Mouse (Mus musculus) adrenal gland, adult 8-10 months (tissue): ENCODE results near the gene Speg. TPM values are rescaled to one million over a fixed set of nuclear protein-coding genes. Genes with fewer than 3 reads are reported as not detected.

ENCODE experiments used
- DNase-seq: peaks from one replicate; pipeline ENCODE4 v3.0.0; 2022
- total RNA-seq, 4 experiments: library from RNA; stranded (reverse); gene quantifications; 2 replicates each; pipeline ENCODE4 v1.2.4; 2022

The Speg gene
- total RNA-seq, 4 experiments from 2014 or later, result 13.7 to 32.9 (median 22.2) TPM

DNA sequence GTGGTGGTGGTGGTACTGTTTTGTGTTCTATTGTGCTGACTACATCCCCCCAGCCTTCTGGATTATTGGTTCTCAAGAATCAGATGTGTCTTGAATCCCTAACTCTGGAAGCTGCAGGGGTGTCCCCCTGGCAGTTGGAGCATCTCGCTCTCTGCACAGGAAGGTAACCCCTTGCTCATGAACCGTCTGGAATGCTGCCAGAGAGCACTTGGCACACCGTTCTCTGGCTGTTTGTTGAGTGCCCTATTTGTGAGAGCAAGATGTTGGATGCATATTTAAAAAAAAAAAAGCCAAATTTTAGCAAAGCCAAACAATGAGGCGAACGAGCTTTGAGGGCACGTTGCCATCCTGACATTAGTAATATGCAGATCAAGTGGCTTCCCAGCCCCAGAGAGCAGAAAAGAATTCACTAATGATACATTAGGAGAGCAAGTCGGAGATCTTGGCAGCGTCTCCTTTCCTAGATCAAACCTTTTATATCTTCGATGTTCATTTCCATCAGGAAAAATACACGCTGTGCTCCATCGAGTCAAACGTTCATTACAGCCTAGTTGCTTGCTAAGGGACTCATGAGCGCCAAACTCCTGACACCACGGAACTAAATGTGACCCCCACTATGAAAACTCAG is 9.5 kb upstream of the Speg start:
- DNase-seq, result no peak

DNA sequence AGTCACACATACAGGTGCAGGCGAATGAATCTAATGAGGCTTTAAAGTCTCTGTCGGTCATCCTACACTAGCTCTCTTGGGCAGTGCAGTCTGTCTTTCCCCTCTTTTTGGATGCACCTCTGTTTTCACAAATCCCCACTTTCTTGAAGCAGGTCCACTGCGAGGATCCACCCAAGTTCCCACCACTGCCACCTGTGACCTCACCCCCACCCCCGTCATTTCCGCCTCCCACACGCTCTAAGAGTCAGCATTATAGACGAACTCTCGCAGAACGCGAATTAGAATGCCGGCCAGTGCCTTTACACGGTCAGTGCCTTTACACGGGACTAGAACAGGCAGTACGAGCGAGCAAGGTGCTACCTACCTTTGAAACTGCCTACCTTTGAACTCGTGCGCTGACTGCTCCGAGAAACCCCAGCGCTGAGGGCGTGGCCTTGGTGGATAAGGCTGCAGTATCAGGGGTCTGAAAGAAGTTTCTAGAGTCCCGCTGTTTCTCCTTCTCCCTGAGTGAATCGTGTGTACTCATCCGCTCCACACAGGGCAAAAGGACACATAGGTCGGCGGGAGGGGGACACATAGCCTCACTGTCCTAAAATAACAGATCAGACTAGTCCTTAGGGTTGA is 5.6 kb upstream of the Speg start:
- DNase-seq, result no peak

GRCm38 (mm10) chr1:75369984-75370660 is 5.0 kb upstream of the Speg start:
- peak; percentile 47 for DNase-seq

DNA sequence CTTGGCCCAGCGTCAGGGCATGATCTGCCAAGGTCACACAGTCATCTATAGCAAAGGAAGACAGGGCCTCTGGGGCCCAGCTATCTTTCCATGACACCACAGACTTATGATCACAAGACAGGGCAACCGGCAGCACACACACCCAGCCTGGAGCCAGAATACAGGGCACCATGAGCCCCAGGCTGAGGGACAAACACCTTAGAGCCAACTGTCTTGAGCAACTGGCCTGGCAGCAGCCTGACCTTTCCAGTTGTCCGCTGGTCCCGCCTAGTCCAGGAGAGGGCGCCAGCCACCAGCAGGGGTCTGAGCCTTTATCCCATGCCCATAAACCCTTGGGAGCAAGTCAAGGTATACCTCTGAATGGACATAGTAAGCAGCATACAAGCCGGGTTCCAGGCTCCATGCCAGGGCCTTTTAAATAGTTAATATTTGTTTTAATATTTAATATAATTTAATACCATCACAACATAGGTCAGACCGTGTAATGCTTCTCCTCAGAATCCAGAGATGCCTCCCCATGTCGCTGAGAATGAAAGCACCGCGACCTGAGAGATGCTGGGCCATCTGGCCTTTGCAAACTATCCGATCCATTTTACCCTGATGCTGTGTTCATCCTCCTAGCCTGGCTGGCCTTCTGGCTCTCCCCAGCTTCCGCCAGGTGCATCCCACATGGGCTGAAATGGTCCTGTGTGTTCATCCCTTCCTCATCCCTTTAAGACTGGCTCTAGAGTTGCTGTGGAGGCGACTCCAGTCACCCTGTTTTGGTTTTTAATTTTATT is 3.6 kb upstream of the Speg start:
- DNase-seq, result peak; percentile 51

DNA sequence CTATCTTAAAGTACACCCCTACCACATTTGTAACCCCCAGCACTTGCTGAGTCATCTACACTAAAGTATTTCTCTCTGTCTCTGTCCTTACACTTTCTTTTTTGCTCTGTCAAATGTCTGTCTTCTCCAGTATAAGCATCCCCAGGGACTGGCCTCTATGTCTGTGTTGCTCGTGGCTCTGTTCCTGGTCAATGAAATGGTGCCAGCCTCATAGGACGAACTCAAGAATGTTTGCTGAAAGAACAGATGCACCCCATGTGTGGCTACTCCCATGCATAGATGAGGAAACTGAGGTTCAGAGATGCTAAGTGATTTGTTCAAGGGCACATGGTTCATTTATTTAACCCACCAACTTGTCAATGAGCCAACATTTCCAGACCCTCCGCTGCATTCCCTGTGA is 2.6 kb upstream of the Speg start:
- DNase-seq, result no peak

DNA sequence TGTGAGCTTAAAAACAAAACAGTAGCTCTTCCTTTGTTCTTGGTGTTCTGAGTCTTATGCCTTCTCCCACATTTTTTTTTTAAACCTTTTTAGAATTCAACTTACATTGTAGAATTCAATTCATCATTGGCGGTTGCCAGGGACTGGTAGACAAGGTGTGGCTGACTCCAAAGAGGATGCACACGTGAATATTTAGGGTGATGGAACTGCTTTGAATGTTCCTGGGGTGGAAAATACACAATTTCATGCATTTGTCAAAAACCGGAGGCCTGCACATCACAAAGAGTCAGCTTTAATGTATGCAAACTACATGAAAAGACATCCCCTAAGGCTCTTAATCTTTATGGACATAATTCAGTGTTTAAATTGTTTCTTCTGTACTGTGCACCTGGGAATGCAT is 1.8 kb upstream of the Speg start:
- no peak for DNase-seq

DNA sequence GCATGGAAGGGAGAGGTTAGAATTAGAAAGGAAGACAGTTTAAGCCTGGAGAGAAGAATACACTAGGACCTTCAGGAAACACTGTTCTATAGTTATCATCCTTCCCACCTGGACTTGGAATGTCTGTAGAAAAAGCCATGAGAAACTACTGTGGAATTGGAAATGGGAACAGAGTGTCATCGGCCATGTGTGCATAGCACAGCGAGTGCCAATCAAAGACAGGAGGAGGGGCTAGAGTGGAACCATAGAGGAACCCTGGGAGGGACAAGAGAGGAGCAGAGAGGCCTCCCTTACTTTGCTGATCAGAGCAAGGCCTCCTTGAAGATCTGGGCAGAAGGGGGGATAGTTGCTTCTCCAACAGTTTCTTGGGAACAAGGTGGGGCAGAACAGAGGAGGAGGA is 4.1 kb downstream of the Speg start:
- DNase-seq, result no peak

DNA sequence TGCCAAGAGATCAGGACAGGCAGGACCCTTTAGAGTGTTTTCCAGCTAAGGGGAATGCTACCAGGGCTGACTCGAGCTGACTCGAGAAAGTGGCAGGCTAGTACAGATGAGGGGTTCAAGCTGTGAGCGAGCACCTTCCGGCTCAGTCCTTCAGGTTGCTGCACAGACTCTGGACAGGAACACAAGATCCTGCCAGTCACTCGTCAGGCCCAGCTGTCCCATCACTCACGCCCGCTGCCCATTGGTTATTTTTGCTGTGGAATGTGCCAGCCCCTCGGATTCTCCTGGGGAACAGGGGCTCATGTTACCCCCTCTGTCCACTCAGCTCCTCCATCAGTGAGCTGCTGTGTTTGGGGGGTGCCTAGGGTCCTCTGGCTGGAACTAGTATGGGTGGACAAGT is 4.8 kb downstream of the Speg start:
- no peak for DNase-seq

- DNase-seq, result no peak
These were observed 5.9 kb downstream of the Speg start for GRCm38 (mm10) chr1:75380951-75381350.

DNA sequence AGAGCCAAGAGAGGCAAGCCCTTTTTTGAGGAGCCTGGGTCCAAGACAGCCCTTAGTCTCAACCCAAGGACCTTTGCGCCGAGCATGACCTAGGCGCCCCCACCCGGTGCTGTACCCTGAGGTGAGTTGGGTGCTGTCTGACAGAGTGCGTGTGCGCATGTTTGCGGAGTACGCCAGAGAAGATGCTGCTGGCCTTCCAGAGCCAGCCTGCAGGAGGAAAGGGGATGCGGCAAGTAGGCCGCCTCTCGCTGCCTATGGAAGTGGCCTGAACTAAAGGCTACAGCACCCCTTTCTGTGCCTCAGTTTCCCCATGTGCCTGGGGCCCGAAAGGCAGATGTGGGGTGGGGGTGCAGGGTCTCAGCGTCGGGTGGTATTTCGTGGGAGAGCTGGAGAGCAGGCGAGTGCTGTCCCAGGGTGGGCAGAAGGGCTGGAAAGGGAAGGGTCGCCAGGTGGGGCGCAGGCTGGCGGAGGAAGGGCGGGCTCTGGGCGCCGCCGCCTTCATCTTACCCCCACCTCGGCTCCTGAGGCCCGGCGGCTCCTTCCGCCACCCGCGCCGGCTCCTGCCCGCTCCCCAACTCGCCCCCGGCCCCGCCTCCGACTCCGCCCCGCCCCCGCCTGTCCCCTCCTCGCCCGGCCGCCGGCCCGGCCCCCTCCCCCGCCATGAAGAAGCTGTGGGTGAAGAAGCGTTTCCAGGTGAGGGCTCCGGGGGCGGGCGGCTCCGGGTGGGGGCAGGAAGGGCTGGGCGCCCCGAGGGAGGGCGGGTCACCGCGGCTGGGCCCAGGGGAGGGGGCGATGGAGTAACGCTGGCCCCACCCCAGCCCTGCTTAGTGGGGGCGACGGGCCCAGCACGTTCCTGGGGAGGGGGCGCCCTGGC is 6.6 kb downstream of the Speg start:
- DNase-seq, result no peak

GRCm38 (mm10) chr1:75382356-75383071 is 7.4 kb downstream of the Speg start:
- no peak for DNase-seq

DNA sequence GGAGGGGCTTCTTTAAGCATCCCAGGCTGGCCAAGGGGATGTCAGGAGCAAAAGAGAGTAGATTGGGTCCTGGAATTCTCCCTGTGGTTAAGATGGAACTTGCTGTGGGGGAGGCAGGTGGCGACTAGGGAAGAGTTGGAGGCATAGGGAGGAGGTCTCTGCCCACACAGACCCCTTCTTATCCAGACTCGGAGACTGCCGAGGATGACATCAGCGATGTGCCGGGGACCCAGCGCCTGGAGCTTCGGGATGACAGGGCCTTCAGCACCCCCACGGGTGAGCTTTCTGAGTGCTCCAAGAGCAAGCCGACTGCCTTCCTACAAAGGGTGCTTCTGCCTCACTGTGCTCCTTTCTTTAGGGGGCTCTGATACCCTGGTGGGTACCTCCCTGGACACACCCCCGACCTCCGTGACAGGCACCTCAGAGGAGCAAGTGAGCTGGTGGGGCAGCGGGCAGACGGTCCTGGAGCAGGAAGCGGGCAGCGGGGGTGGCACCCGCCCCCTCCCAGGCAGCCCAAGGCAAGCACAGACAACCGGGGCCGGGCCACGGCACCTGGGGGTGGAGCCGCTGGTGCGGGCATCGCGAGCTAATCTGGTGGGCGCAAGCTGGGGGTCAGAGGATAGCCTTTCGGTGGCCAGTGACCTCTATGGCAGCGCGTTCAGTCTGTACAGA is 9.5 kb downstream of the Speg start:
- no peak for DNase-seq

- no peak for DNase-seq
These were observed 10.1 kb downstream of the Speg start for GRCm38 (mm10) chr1:75385142-75385730.

- no peak for DNase-seq
These were observed 11.1 kb downstream of the Speg start for GRCm38 (mm10) chr1:75386149-75386548.

GRCm38 (mm10) chr1:75387469-75387928 is 12.4 kb downstream of the Speg start:
- no peak for DNase-seq

GRCm38 (mm10) chr1:75387929-75388897 is 13.1 kb downstream of the Speg start:
- no peak for DNase-seq

GRCm38 (mm10) chr1:75388898-75389515 is 13.9 kb downstream of the Speg start:
- no peak for DNase-seq

DNA sequence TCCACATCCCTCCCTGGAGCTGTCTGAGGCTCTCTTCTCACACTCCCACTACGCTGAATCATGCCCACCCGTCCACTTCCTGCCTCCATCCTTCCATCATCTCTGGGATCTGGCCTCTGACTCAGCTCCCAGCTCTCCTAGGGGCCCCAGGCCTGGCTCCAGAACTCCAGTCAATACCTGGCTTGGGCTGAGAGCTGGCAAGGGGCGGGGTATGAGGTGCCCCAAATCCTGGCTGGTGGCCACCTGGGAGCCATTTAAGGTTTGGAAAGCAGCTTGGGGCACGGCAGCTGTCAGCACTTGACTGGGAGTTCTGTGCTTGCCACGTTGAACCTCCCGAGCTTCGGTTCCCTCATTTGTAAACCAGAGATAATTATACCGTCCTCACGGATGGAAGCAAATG is 18.0 kb downstream of the Speg start:
- no peak for DNase-seq

- DNase-seq, result no peak
These were observed 18.7 kb downstream of the Speg start for GRCm38 (mm10) chr1:75393846-75394245.
